Mouse (Mus musculus) stomach, embryonic 16.5 days (tissue): ENCODE results near the gene Lef1. TPM values are rescaled to one million over a fixed set of nuclear protein-coding genes. Genes with fewer than 3 reads are reported as not detected.

ENCODE experiments used
- ATAC-seq: fragments of 200-750 bp; cut with Nextera tagmentation; 2 replicates; pipeline ENCODE4 v1.8.0; 2017; ENCODE audit warnings: moderate number of reproducible peaks, moderate TSS enrichment; ENCODE audit not compliant: insufficient read depth, low FRiP score
- H3K27ac ChIP-seq: fragments of 300-500 bp; sonication (generic); 2 replicates; pipeline ENCODE4 v1.5.1; 2014; ENCODE audit warnings: low read length
- H3K27me3 ChIP-seq: fragments of 300-500 bp; sonication (generic); 2 replicates; pipeline ENCODE4 v1.6.1; 2014; ENCODE audit warnings: low read length, control low read depth, mixed read lengths; ENCODE audit not compliant: control insufficient read depth, insufficient read depth
- H3K36me3 ChIP-seq: fragments of 300-500 bp; sonication (generic); 2 replicates; pipeline ENCODE4 v1.6.1; 2014; ENCODE audit warnings: low read length; ENCODE audit not compliant: control insufficient read depth, insufficient read depth
- H3K4me1 ChIP-seq: fragments of 300-500 bp; sonication (generic); 2 replicates; pipeline ENCODE4 v1.6.1; 2014; ENCODE audit warnings: low read length, control low read depth, mixed read lengths; ENCODE audit not compliant: control insufficient read depth, insufficient read depth
- H3K4me2 ChIP-seq: fragments of 300-500 bp; sonication (generic); 2 replicates; pipeline ENCODE4 v1.6.1; 2014; ENCODE audit warnings: low read depth, low read length, mixed read lengths
- H3K4me3 ChIP-seq: fragments of 300-500 bp; sonication (generic); replicated peaks from 2 replicates; pipeline ENCODE4 v1.5.1; 2014; ENCODE audit warnings: mild to moderate bottlenecking, low read length
- H3K9ac ChIP-seq: fragments of 300-500 bp; sonication (generic); 2 replicates; pipeline ENCODE4 v1.6.1; 2014; ENCODE audit warnings: low read length
- H3K9me3 ChIP-seq: fragments of 300-500 bp; sonication (generic); replicated peaks from 2 replicates; pipeline ENCODE4 v1.6.1; 2016; ENCODE audit warnings: low read length, control low read depth; ENCODE audit not compliant: control insufficient read depth
- WGBS: fragments of 180-500 bp; shearing (Covaris S2); extraction: QIAGEN DNeasy Blood & Tissue Kit; methylation state at CpG from one replicate; pipeline ENCODE4 v1.1.7; 2014; 5-methylcytosine and 5-hydroxymethylcytosine counted together
- polyA plus RNA-seq: library from polyadenylated mRNA; unstranded; fragments of >200 nt; fragmentation: Nextera tagmentation; extraction: Ambion mirVana; gene quantifications from 2 replicates; pipeline ENCODE4 v1.2.1, GENCODE M21; 2015

The Lef1 gene
- polyA plus RNA-seq: 0.98 and 1.2 TPM in 2 replicates

DNA sequence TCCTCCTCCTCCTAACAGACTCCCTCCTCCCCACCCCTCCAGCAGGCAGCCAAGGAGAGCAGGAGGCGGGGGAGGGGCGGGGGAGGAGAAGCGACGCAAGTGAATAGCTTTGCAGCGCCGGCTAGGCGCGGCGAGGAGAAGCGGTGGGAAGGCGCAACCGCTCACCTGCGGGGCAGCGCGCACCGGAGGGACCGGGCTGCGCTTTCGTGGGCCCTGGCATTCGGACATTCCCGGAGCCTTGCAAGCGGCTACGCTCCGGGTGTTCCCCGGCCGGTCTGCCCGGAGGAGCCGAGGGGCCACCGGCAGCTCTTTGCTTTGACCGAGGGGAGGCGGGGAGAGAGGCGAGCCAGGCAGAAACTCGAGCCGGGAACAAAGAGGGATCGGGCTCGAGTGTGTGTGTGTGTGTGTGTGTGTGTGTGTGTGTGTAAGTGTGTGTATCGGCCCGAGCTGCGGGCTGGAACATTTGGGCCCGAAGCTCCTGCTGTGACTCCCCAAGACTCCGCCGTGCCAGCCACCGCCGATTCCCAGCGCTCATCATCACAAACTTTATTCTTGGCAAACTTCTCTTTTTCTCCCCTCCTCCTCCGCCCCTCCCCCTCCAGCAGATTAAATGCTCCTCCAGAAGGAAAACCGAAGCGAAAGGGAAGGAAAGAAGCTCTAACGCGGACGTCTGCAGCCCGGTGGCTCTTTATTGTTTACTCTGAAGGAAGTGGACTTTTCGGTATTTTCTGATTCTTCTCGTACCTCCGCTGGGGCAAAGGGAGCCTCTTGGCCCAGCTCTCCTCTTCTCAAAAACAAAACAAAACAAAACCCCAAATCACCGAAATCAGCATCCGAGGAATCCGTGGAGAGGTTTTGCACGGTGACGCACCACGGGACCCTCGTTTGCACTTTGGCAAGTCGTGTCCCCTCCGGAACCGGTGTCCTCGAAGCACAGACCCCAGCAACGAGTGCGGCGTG is at the start of gene Lef1:
TSS of gene Lef1 (plus strand) at position 281 of the 960 bp plus-strand sequence.
- peak within 1 kb of the TSS; percentile 48 for H3K9ac ChIP-seq

GRCm38 (mm10) chr3:131065001-131065400 is 45.3 kb upstream of the Lef1 start:
- H3K4me1 ChIP-seq: no peaks in the 10 kb centered on the region
- ATAC-seq: no peak
- no peak overlapping the region for H3K27ac ChIP-seq
- no peak overlapping the region for H3K4me3 ChIP-seq
- H3K9ac ChIP-seq: no peak overlapping the region
- H3K4me2 ChIP-seq: no peak overlapping the region
- H3K27me3 ChIP-seq: no peaks in the 10 kb centered on the region
- no peaks in the 10 kb centered on the region for H3K9me3 ChIP-seq
- WGBS: 87% methylated on average over 9 of the region's 9 CpGs
- no peaks in the 10 kb centered on the region for H3K36me3 ChIP-seq

More for the DNA sequence above, at the start of gene Lef1:
- H3K4me1 ChIP-seq: peaks cover 32% of the 10 kb centered on the region
- H3K4me3 ChIP-seq: peak within 1 kb of the TSS; percentile 49
- no peak within 1 kb of the TSS for H3K27ac ChIP-seq
- peak; percentile 34; the same call in 1 of the 2 replicates for ATAC-seq
- WGBS: under 1% methylated on average over 58 of the region's 69 CpGs
- H3K27me3 ChIP-seq: peaks cover 80% of the 10 kb centered on the region
- H3K4me2 ChIP-seq: peak within 1 kb of the TSS; percentile 80
- H3K36me3 ChIP-seq: no peaks in the 10 kb centered on the region
- H3K9me3 ChIP-seq: no peaks in the 10 kb centered on the region

DNA sequence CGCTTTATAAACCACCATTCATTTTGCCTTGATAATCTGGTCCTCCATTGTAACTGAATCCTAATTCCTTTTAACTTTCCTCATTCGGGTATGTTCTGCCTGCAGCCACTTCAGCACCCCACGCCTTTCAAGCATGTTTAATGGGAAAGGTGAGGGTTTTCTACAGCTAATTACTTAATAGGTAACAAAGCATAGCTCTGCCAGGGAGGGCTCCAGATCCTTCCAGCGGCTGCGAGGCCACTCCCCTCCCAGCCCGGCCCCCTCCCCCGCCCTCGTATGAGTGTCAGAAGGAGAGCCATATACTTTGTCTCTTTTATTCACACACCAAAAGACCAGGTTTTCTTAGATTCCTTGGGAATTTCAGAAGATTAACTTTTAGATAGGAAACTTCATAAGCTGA is 44.1 kb upstream of the Lef1 start:
- 23% methylated on average over 8 of the region's 8 CpGs for WGBS
- Histone ChIP-seq H3K27ac (no peak overlapping the region), H3K9ac (no peak overlapping the region), H3K4me3 (no peak overlapping the region), H3K4me2 (0 out of 2 replicates have a peak overlapping the region, but pooled peaks have one; percentile 5), H3K27me3 (no peaks in the 10 kb centered on the region), H3K36me3 (no peaks in the 10 kb centered on the region), H3K9me3 (no peaks in the 10 kb centered on the region), H3K4me1 (no peaks in the 10 kb centered on the region)
- no peak for ATAC-seq

GRCm38 (mm10) chr3:131068000-131068399 is 42.3 kb upstream of the Lef1 start:
- H3K4me3 ChIP-seq: no peak overlapping the region
- 78% methylated on average over 5 of the region's 5 CpGs for WGBS
- H3K27ac ChIP-seq: no peak overlapping the region
- no peaks in the 10 kb centered on the region for H3K4me1 ChIP-seq
- no peaks in the 10 kb centered on the region for H3K9me3 ChIP-seq
- H3K36me3 ChIP-seq: no peaks in the 10 kb centered on the region
- no peak overlapping the region for H3K4me2 ChIP-seq
- H3K9ac ChIP-seq: no peak overlapping the region
- ATAC-seq: no peak
- H3K27me3 ChIP-seq: no peaks in the 10 kb centered on the region

DNA sequence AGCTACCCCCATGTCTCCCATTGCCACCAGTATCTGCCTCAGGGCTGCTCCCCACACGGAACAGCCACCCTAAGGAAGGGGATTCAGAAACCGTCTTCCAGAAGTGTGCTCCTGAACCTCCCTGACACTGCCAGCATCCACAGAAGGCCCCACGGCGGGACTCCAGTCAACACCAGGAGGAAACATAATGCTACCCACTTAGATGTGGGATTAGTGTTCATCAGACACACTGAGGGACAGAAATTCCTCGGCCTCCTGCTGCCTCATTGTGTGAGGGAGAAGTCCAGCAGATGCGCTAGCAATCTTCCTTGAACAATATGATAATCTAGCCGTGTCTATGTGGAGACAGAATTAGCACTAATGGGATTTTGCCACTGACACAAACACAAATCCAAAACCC is 40.1 kb upstream of the Lef1 start:
- Histone ChIP-seq H3K36me3 (no peaks in the 10 kb centered on the region), H3K9me3 (no peaks in the 10 kb centered on the region), H3K9ac (no peak overlapping the region), H3K27me3 (no peaks in the 10 kb centered on the region), H3K4me1 (no peaks in the 10 kb centered on the region), H3K4me2 (no peak overlapping the region), H3K27ac (no peak overlapping the region), H3K4me3 (no peak overlapping the region)
- 75% methylated on average over 7 of the region's 7 CpGs for WGBS
- ATAC-seq: no peak

GRCm38 (mm10) chr3:131072661-131073060 is 37.6 kb upstream of the Lef1 start:
- WGBS: 73% methylated on average over 4 of the region's 4 CpGs
- no peak for ATAC-seq
- Histone ChIP-seq H3K4me3 (no peak overlapping the region), H3K4me1 (no peaks in the 10 kb centered on the region), H3K4me2 (no peak overlapping the region), H3K9me3 (no peaks in the 10 kb centered on the region), H3K36me3 (no peaks in the 10 kb centered on the region), H3K27me3 (no peaks in the 10 kb centered on the region), H3K27ac (no peak overlapping the region), H3K9ac (no peak overlapping the region)

DNA sequence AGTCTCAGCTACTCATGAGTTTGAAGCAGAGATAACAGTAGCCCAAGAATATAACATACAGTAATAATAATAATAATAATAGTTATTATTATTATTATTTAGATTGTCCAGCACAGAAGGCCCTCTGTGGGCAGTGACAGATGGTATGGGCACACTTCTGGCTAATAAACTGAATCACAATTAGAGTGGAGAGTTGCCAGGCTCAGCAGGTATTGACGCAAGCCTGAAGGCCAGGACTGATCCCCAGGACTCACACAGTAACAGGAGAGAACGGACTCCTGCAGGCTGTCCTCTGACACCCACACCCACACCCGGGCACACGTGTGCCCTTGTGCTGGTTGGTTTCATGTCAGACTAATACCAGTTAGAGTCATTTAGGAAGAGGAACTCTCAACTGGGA is 36.3 kb upstream of the Lef1 start:
- H3K36me3 ChIP-seq: no peaks in the 10 kb centered on the region
- no peak overlapping the region for H3K9ac ChIP-seq
- no peak overlapping the region for H3K4me3 ChIP-seq
- no peak overlapping the region for H3K4me2 ChIP-seq
- H3K9me3 ChIP-seq: no peaks in the 10 kb centered on the region
- no peaks in the 10 kb centered on the region for H3K27me3 ChIP-seq
- 84% methylated on average over 4 of the region's 4 CpGs for WGBS
- no peak for ATAC-seq
- no peak overlapping the region for H3K27ac ChIP-seq
- H3K4me1 ChIP-seq: no peaks in the 10 kb centered on the region

DNA sequence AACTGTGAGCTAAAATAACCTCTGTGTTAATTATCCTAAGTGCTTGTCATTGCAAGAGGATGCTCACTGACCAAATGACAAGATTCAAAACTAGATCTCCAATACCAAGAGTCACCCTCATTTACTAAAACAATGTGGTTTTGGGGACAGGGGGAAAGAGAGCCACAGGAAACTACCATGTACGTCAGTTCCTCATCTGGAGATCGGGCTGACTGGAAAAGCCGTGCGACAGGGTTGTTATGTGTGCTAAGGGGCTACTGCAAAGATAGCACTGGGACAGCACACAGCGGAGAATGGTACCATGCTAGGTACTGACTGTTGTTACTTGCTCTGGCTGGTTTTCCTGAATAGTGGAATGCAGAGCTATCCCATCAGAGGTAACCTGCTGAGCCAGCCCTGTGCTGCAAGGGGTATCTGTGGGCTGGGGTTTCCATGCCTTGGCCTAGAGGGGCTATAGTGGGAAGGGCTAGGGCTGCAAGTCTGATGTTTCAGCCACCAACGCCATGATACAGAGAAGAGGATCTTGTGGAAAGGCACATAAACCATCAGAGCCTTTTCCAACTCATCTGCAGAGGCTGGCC is 32.1 kb upstream of the Lef1 start:
- no peaks in the 10 kb centered on the region for H3K27me3 ChIP-seq
- no peak overlapping the region for H3K4me3 ChIP-seq
- no peak for ATAC-seq
- H3K9me3 ChIP-seq: no peaks in the 10 kb centered on the region
- no peaks in the 10 kb centered on the region for H3K4me1 ChIP-seq
- no peak overlapping the region for H3K27ac ChIP-seq
- WGBS: 77% methylated on average over 6 of the region's 6 CpGs
- no peak overlapping the region for H3K9ac ChIP-seq
- no peak overlapping the region for H3K4me2 ChIP-seq
- H3K36me3 ChIP-seq: no peaks in the 10 kb centered on the region

DNA sequence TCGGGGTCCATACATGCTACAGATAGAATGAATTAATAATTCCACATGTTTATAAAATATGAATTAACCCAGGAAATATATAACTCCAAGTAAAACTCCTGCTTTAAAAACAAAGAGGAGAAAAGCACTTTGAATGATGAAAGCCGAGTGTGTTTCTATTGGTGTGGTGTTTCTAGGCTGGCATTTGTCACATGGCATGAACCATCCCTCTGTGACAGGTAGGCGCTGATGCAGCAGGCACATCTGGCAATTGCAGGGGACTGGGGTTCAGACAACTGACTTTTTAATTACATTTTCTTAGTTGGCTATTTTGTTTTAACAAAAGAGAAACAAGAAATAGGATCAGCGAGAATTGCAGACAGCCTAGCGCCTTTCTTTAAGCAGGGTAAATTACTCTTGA is 31.6 kb upstream of the Lef1 start:
- no peaks in the 10 kb centered on the region for H3K9me3 ChIP-seq
- no peaks in the 10 kb centered on the region for H3K27me3 ChIP-seq
- no peak for ATAC-seq
- no peak overlapping the region for H3K27ac ChIP-seq
- no peak overlapping the region for H3K9ac ChIP-seq
- no peaks in the 10 kb centered on the region for H3K36me3 ChIP-seq
- WGBS: 58% methylated on average over 5 of the region's 5 CpGs
- H3K4me3 ChIP-seq: no peak overlapping the region
- no peaks in the 10 kb centered on the region for H3K4me1 ChIP-seq
- H3K4me2 ChIP-seq: no peak overlapping the region
